Mouse (Mus musculus) ES-Bruce4 (cell line): ENCODE data around the gene Ocrl.

Experiments
- CTCF ChIP-seq: IDR thresholded peaks from one replicate; pipeline ENCODE4 v1.8.1; 2011; ENCODE audit warnings: low read depth, low read length
- POLR2A ChIP-seq: IDR thresholded peaks from one replicate; pipeline ENCODE4 v1.8.1; 2011; ENCODE audit warnings: low read length; ENCODE audit not compliant: insufficient read depth

- no peak for TF ChIP-seq CTCF
- TF ChIP-seq POLR2A: no peak
Observed at GRCm38 (mm10) chrX:47970864-47971263, 58.7 kb downstream of the Ocrl start.
